Comparison of ENCODE assay signal across 12 mouse cellular contexts in the genomic region with DNA sequence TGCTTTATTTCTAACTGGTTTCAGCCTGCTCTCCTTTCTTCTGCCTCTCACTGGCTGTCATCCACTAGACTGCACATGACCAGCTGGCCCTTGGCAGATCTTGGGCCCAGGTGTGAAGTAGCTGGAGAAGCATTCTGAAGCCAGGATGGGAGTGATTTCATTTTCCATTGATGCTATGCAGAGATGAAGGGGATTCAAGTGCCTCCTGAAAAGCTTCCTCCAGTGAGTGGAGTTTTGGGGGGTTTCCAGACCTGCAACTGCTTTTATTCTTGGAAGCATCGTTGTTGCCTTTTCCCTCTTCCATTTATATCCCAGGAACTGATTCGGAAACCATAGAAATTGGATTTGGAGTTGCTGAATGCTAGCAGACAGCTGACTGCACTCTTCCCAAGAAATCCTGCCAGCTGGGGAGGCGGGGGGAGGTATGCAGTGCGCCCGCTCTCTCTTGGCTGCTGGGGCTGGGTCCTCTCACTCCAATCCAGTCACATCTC.
A peak's percentile ranks its signal among the peaks of the same experiment; 100 is the strongest.
DNase-seq lines count a peak whose midpoint lies in the region; ATAC-seq and TF ChIP-seq lines count a peak whose summit lies in the region.
"Had no signal": no experiment of that assay in that cellular context is flagged by ENCODE, and none has a peak within 500 bp of the region (broad histone marks: within the 10 kb centered on the region; RNA-seq: fewer than 3 reads in every experiment).

No protein-coding gene starts in this region.

- H3K9ac ChIP-seq in hindbrain, embryonic 14.5 days, result no peak overlapping the region
- no peak overlapping the region for H3K9ac ChIP-seq in hindbrain, embryonic 12.5 days
- no peak overlapping the region for H3K9ac ChIP-seq in kidney, embryonic 16.5 days (replicated peaks; ENCODE audit: low read length)
- H3K9ac ChIP-seq: heart, embryonic 15.5 days; liver, embryonic 14.5 days; neural tube, embryonic 13.5 days had no signal

- H3K4me1 ChIP-seq in hindbrain, embryonic 14.5 days (replicated peaks; ENCODE audit: control insufficient read depth, insufficient read depth, low read length), result no peaks in the 10 kb centered on the region
- no peaks in the 10 kb centered on the region for H3K4me1 ChIP-seq in hindbrain, embryonic 12.5 days
- H3K4me1 ChIP-seq in embryonic fibroblast, embryonic 13.5 days (ENCODE audit: control insufficient read depth, insufficient read depth, low read length), result peaks cover 24% of the 10 kb centered on the region
- no peaks in the 10 kb centered on the region for H3K4me1 ChIP-seq in kidney, embryonic 16.5 days (ENCODE audit: insufficient read depth, low read length)
- H3K4me1 ChIP-seq: heart, embryonic 15.5 days; neural tube, embryonic 13.5 days had no signal

- peak; percentile 36 for DNase-seq in hindbrain, embryonic 14.5 days (ENCODE audit: low spot score)
- peak; percentile 18 for DNase-seq in layer of hippocampus, adult 11-12 months (ENCODE audit: low spot score)
- DNase-seq in right cerebral cortex, postnatal 14 days, result peak; percentile 53
- DNase-seq: cerebellum, adult 11-12 months; thymus, postnatal 14 days had no signal

- no peak overlapping the region for H3K27ac ChIP-seq in hindbrain, embryonic 14.5 days
- H3K27ac ChIP-seq in hindbrain, embryonic 12.5 days, result no peak overlapping the region
- peak overlapping the region; percentile 30 for H3K27ac ChIP-seq in embryonic fibroblast, embryonic 13.5 days (ENCODE audit: insufficient read depth, low read length)
- no peak overlapping the region for H3K27ac ChIP-seq in kidney, embryonic 16.5 days (ENCODE audit: low read length)
- H3K27ac ChIP-seq: heart, embryonic 15.5 days; liver, embryonic 14.5 days; neural tube, embryonic 13.5 days had no signal

- 69% methylated on average over 5 of the region's 5 CpGs for WGBS in hindbrain, embryonic 14.5 days
- WGBS in hindbrain, embryonic 12.5 days, result 89% methylated on average over 5 of the region's 5 CpGs
- WGBS in kidney, embryonic 16.5 days, result 83% methylated on average over 5 of the region's 5 CpGs

- ATAC-seq in hindbrain, embryonic 14.5 days (ENCODE audit: low FRiP score), result peak; percentile 40; the same call in 1 of the 2 replicates
- ATAC-seq in hindbrain, embryonic 12.5 days (ENCODE audit: low FRiP score), result no peak
- no peak for ATAC-seq in kidney, embryonic 16.5 days (ENCODE audit: low FRiP score, low TSS enrichment)
- no peak for ATAC-seq in megakaryocyte, adult 5-6 weeks (ENCODE audit: poor library complexity, severe bottlenecking)

- no peak for TF ChIP-seq POLR2A in embryonic fibroblast, embryonic 13.5 days (IDR thresholded peaks at IDR 0.05; ENCODE audit: low read depth, low read length)

- H3K27me3 ChIP-seq in hindbrain, embryonic 14.5 days (ENCODE audit: control insufficient read depth, insufficient read depth, low read length), result no peaks in the 10 kb centered on the region
- H3K27me3 ChIP-seq in hindbrain, embryonic 12.5 days, result no peaks in the 10 kb centered on the region
- H3K27me3 ChIP-seq in kidney, embryonic 16.5 days (ENCODE audit: insufficient read depth, low read length), result no peaks in the 10 kb centered on the region
- H3K27me3 ChIP-seq: heart, embryonic 15.5 days; neural tube, embryonic 13.5 days had no signal

- H3K4me3 ChIP-seq in hindbrain, embryonic 14.5 days (replicated peaks; ENCODE audit: low read length), result no peak overlapping the region
- H3K4me3 ChIP-seq in hindbrain, embryonic 12.5 days, result no peak overlapping the region
- no peak overlapping the region for H3K4me3 ChIP-seq in embryonic fibroblast, embryonic 13.5 days (ENCODE audit: insufficient read depth, low read length)
- no peak overlapping the region for H3K4me3 ChIP-seq in kidney, embryonic 16.5 days (ENCODE audit: low read length)
- H3K4me3 ChIP-seq: heart, embryonic 15.5 days; neural tube, embryonic 13.5 days had no signal

- no peaks in the 10 kb centered on the region for H3K9me3 ChIP-seq in hindbrain, embryonic 14.5 days (ENCODE audit: control insufficient read depth, low read length)
- H3K9me3 ChIP-seq in hindbrain, embryonic 12.5 days (replicated peaks), result no peaks in the 10 kb centered on the region
- no peaks in the 10 kb centered on the region for H3K9me3 ChIP-seq in kidney, embryonic 16.5 days (ENCODE audit: low read length)
- H3K9me3 ChIP-seq: heart, embryonic 15.5 days; neural tube, embryonic 13.5 days had no signal

- no peak for TF ChIP-seq CTCF in embryonic fibroblast, embryonic 13.5 days (IDR thresholded peaks at IDR 0.05; ENCODE audit: borderline replicate concordance, insufficient read depth, low read length)

- no peaks in the 10 kb centered on the region for H3K36me3 ChIP-seq in hindbrain, embryonic 14.5 days (replicated peaks; ENCODE audit: control insufficient read depth, insufficient read depth)
- H3K36me3 ChIP-seq in hindbrain, embryonic 12.5 days, result no peaks in the 10 kb centered on the region
- no peaks in the 10 kb centered on the region for H3K36me3 ChIP-seq in kidney, embryonic 16.5 days (ENCODE audit: insufficient read depth, low read length)
- H3K36me3 ChIP-seq: heart, embryonic 15.5 days; neural tube, embryonic 13.5 days had no signal

- H3K4me2 ChIP-seq in hindbrain, embryonic 14.5 days (replicated peaks), result no peak overlapping the region
- no peak overlapping the region for H3K4me2 ChIP-seq in hindbrain, embryonic 12.5 days (replicated peaks)
- H3K4me2 ChIP-seq in kidney, embryonic 16.5 days (replicated peaks; ENCODE audit: low read depth, low read length), result no peak overlapping the region
- H3K4me2 ChIP-seq: heart, embryonic 15.5 days; neural tube, embryonic 13.5 days had no signal
